Mouse (Mus musculus) thymus, adult 2 months (tissue): ENCODE results near the gene Chrnb1.

Experiments
- CTCF ChIP-seq: fragments of 200-500 bp; IDR thresholded peaks from 2 replicates; pipeline ENCODE4 v1.5.1; 2012; ENCODE audit warnings: mild to moderate bottlenecking, control low read depth, low read length, moderate library complexity, borderline replicate concordance; ENCODE audit not compliant: control insufficient read depth, poor library complexity, insufficient read depth; ENCODE audit errors: extremely low read depth
- POLR2A ChIP-seq: fragments of 200-500 bp; IDR thresholded peaks from 2 replicates; pipeline ENCODE4 v1.6.1; 2012; ENCODE audit warnings: mild to moderate bottlenecking, low read length, control low read depth, moderate library complexity; ENCODE audit not compliant: control insufficient read depth, poor library complexity, insufficient read depth; ENCODE audit errors: extremely low read depth

DNA sequence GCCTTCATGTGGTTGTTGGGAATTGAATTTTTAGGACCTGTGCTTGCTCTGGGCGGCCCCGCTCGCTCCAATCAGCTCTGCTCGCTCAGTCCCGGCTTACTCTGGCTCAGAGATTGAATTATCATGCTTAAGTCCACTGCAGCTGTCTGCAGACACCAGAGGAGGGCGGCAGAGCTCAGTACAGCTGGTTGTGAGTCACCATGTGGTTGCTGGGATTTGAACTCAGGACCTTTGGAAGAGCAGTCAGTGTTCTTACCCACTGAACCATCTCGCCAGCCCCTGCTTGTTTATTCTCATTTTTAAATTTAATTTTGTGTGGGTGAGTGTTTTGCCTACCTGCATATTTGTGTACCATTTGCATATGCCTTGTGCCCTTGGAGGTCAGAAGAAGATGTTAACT, 32.2 kb downstream of the Chrnb1 start:
- no peak for TF ChIP-seq POLR2A
- no peak for TF ChIP-seq CTCF
